Mouse (Mus musculus): ENCODE measurements around the gene Fbxo17.

GRCm38 (mm10) chr7:28739829-28740228 is 23.2 kb downstream of the Fbxo17 start:
- no peak for TF ChIP-seq CTCF (IDR thresholded peaks at IDR 0.05; ENCODE audit: low read depth)
- TF ChIP-seq EP300 (optimal IDR thresholded peaks at IDR 0.05) = no peak

Measured in stomach, postnatal 0 days (tissue).